Mouse (Mus musculus) lung, embryonic 14.5 days (tissue): ENCODE results near the gene Vgf. TPM values are rescaled to one million over a fixed set of nuclear protein-coding genes. Genes with fewer than 3 reads are reported as not detected.

Source experiments
- ATAC-seq: fragments of 200-750 bp; cut with Nextera tagmentation; 2 replicates; pipeline ENCODE4 v1.8.0; 2017; ENCODE audit warnings: mild to moderate bottlenecking, moderate TSS enrichment, moderate library complexity; ENCODE audit not compliant: insufficient read depth
- DNase-seq: peaks from one replicate; pipeline ENCODE4 v3.0.0-alpha.2; 2015
- H3K27ac ChIP-seq: fragments of 300-500 bp; sonication (generic); 2 replicates; pipeline ENCODE4 v1.5.1; 2014; ENCODE audit warnings: low read depth, mild to moderate bottlenecking, moderate library complexity
- H3K27me3 ChIP-seq: fragments of 300-500 bp; sonication (generic); 2 replicates; pipeline ENCODE4 v1.6.1; 2014; ENCODE audit warnings: low read length, control low read depth; ENCODE audit not compliant: insufficient read depth
- H3K36me3 ChIP-seq: fragments of 300-500 bp; sonication (generic); 2 replicates; pipeline ENCODE4 v1.6.1; 2014; ENCODE audit warnings: control low read depth; ENCODE audit not compliant: insufficient read depth
- H3K4me1 ChIP-seq: fragments of 300-500 bp; sonication (generic); 2 replicates; pipeline ENCODE4 v1.6.1; 2014; ENCODE audit warnings: antibody characterized with exemption, control low read depth; ENCODE audit not compliant: insufficient read depth
- H3K4me2 ChIP-seq: fragments of 300-500 bp; sonication (generic); 2 replicates; pipeline ENCODE4 v1.6.1; 2014; ENCODE audit warnings: mild to moderate bottlenecking
- H3K4me3 ChIP-seq: fragments of 300-500 bp; sonication (generic); 2 replicates; pipeline ENCODE4 v1.5.1; 2014; ENCODE audit warnings: low read depth, low read length
- H3K9ac ChIP-seq: fragments of 300-500 bp; sonication (generic); 2 replicates; pipeline ENCODE4 v1.6.1; 2014
- H3K9me3 ChIP-seq: fragments of 300-500 bp; sonication (generic); 2 replicates; pipeline ENCODE4 v1.6.1; 2016; ENCODE audit warnings: low read depth, low read length, control low read depth
- CTCF ChIP-seq: IDR thresholded peaks from 2 replicates; pipeline ENCODE4 v1.5.1; 2016; ENCODE audit warnings: antibody characterized with exemption, low read depth
- WGBS: fragments of 180-500 bp; shearing (Covaris S2); extraction: QIAGEN DNeasy Blood & Tissue Kit; methylation state at CpG from one replicate; pipeline ENCODE4 v1.1.7; 2014; 5-methylcytosine and 5-hydroxymethylcytosine counted together
- polyA plus RNA-seq: library from polyadenylated mRNA; unstranded; fragments of >200 nt; fragmentation: Nextera tagmentation; extraction: Ambion mirVana; gene quantifications from 2 replicates; pipeline ENCODE4 v1.2.1, GENCODE M21; 2014

Vgf gene
- polyA plus RNA-seq, 1 experiment from 2014 or later, result 0.13 TPM

GRCm38 (mm10) chr5:137068711-137069110 is 42.5 kb downstream of the Vgf start:
- Histone ChIP-seq H3K27ac (no peak overlapping the region), H3K9ac (no peak overlapping the region), H3K27me3 (no peaks in the 10 kb centered on the region), H3K9me3 (no peaks in the 10 kb centered on the region), H3K4me2 (no peak overlapping the region), H3K4me1 (peaks cover 6% of the 10 kb centered on the region; the same call in 1 of the 2 replicates), H3K36me3 (no peaks in the 10 kb centered on the region), H3K4me3 (no peak overlapping the region)
- no peak for DNase-seq
- WGBS, result 67% methylated on average over 4 of the region's 4 CpGs
- ATAC-seq, result no peak
- no peak for TF ChIP-seq CTCF

- Histone ChIP-seq H3K4me3 (peak overlapping the region; percentile 27; the same call in 1 of the 2 replicates), H3K36me3 (no peaks in the 10 kb centered on the region), H3K27me3 (no peaks in the 10 kb centered on the region), H3K4me2 (no peak overlapping the region; the same call in 1 of the 2 replicates), H3K9ac (no peak overlapping the region), H3K4me1 (peaks cover 17% of the 10 kb centered on the region), H3K27ac (no peak overlapping the region), H3K9me3 (no peaks in the 10 kb centered on the region)
- 86% methylated on average over 19 of the region's 19 CpGs for WGBS
- ATAC-seq (no peak), DNase-seq (no peak)
- TF ChIP-seq CTCF, result no peak
Observed at GRCm38 (mm10) chr5:137070881-137071605, 44.9 kb downstream of the Vgf start.

- Histone ChIP-seq H3K4me1 (peaks cover 28% of the 10 kb centered on the region), H3K4me3 (peak within 1 kb of the TSS; percentile 27), H3K4me2 (peak within 1 kb of the TSS; percentile 63), H3K9me3 (no peaks in the 10 kb centered on the region), H3K9ac (no peak within 1 kb of the TSS), H3K36me3 (no peaks in the 10 kb centered on the region), H3K27me3 (no peaks in the 10 kb centered on the region), H3K27ac (peak within 1 kb of the TSS; percentile 89)
- peak; percentile 95 for ATAC-seq
- peak; percentile 92 for DNase-seq
- WGBS, result 11% methylated on average over 23 of the region's 23 CpGs
- no peak for TF ChIP-seq CTCF
Observed at GRCm38 (mm10) chr5:137072079-137072960, 46.1 kb downstream of the Vgf start, which contains the start of gene Serpine1. Gene Serpine1 (minus strand): TSS chr5:137072268.

GRCm38 (mm10) chr5:137073141-137073540 is 46.9 kb downstream of the Vgf start:
- H3K36me3 ChIP-seq, result no peaks in the 10 kb centered on the region
- ATAC-seq, result no peak
- no peak overlapping the region for H3K4me3 ChIP-seq
- no peak overlapping the region for H3K4me2 ChIP-seq
- no peak overlapping the region for H3K9ac ChIP-seq
- no peaks in the 10 kb centered on the region for H3K9me3 ChIP-seq
- H3K27ac ChIP-seq, result peak overlapping the region; percentile 89; the same call in 1 of the 2 replicates
- DNase-seq, result no peak
- H3K4me1 ChIP-seq, result peaks cover 35% of the 10 kb centered on the region
- WGBS, result 92% methylated on average over 8 of the region's 8 CpGs
- TF ChIP-seq CTCF, result no peak
- no peaks in the 10 kb centered on the region for H3K27me3 ChIP-seq

GRCm38 (mm10) chr5:137074191-137074651 is 48.0 kb downstream of the Vgf start:
- Histone ChIP-seq H3K27me3 (no peaks in the 10 kb centered on the region), H3K4me1 (peaks cover 44% of the 10 kb centered on the region), H3K4me2 (no peak overlapping the region), H3K36me3 (no peaks in the 10 kb centered on the region), H3K4me3 (no peak overlapping the region), H3K9ac (no peak overlapping the region), H3K9me3 (no peaks in the 10 kb centered on the region), H3K27ac (peak overlapping the region; percentile 70)
- TF ChIP-seq CTCF, result no peak
- DNase-seq (peak; percentile 36), ATAC-seq (no peak)
- 17% methylated on average over 6 of the region's 6 CpGs for WGBS

DNA sequence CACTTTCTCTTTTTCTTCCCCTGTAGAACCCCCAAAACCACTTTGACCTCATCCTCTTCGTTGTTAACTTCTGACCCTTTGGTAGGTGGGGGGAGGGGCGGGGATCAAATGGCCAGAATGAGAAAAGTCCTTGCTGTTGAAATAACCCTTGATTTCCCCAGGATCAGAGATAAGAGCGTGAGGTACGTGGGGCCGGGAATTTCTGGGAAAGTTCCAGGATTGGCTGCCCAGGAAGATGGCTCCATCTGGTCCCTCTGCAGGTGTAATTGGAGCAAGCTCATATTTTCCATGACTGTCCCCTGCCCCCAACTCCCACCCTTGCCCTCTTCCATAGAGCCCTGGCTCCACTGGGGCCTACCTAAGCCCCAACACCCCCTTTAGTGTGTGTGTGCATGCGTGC is 49.5 kb downstream of the Vgf start:
- 39% methylated on average over 6 of the region's 6 CpGs for WGBS
- H3K36me3 ChIP-seq, result no peaks in the 10 kb centered on the region
- no peaks in the 10 kb centered on the region for H3K27me3 ChIP-seq
- H3K4me2 ChIP-seq, result no peak overlapping the region
- ATAC-seq (no peak), DNase-seq (no peak)
- peaks cover 44% of the 10 kb centered on the region for H3K4me1 ChIP-seq
- TF ChIP-seq CTCF, result no peak
- H3K27ac ChIP-seq, result peak overlapping the region; percentile 86
- no peak overlapping the region for H3K9ac ChIP-seq
- H3K9me3 ChIP-seq, result no peaks in the 10 kb centered on the region
- H3K4me3 ChIP-seq, result no peak overlapping the region
